Mouse (Mus musculus): ENCODE data around the gene Frmpd3.

Frmpd3 gene

DNA sequence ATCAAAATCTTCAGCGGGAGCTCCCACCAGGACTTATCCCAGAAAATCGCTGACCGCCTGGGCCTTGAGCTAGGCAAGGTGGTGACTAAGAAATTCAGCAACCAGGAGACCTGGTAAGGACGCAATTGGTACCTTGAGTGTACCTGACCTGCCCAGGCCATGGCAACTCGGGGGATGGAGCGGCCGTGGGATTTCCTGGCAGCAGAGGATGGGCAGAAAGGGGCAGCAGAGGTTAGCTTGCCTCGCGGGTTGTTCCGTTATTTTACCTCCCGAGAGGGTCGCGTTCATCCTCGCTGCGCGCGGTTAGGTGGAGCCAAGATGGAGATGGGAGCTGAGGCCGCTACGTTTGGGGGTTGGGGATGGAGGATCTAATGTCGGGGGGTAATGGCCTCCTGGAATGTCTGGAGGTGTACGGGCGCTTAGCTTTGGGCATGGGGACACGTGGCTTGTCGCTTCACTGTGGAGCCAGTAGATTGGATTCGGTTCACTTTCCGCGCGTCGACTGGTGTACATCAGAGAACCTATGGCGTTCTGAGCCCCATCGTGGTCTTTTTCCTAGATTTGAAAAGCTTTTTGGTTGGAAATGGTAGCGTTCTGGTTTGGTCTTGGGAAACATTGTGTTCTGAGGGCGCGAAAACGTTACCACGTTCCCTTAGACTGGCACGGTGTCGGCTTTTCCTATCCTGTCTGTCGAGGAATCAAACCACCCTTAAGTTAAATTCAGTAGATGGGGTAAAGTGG is 114.9 kb downstream of the Frmpd3 start:
- peak; percentile 41 to 44 for DNase-seq

DNA sequence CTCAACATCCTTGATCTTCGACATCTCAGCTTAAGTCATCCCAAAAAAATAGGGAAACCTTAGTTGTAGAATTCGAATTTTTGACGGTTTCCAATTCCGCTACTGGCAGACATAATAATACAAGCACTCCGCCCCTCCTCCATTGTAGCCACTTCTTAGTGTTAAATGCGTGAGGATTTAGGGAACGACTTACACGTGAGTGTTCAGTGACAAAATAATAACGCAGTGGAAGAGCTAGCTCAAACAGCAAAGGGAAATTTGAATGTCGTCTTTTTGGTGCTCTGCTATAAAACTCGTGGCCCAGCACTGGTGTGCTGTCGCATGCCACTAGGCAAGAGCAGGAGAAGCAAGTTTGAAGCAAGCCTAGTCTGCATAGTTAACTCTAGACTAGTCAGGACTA is 115.4 kb downstream of the Frmpd3 start:
- DNase-seq = no peak

DNA sequence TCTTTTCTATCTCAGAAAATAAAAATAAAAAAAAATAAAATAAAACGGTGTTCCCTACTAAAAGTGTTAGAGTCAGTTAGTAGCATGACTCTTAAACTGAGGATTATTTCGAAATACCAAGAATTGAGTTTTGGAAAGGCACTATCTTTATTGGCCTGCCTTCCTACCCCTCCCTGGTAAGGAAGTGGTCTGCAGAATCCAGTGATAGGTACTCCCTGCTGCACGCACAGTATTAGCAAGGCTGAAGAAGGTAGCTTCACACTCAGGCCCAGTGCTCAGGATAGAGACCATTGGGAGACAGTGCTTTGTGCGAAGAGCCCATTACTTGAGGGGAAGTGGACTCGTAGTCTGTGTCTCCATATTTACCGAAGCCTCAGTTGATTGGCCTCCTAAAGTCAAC is 136.2 kb downstream of the Frmpd3 start:
- DNase-seq = no peak

DNA sequence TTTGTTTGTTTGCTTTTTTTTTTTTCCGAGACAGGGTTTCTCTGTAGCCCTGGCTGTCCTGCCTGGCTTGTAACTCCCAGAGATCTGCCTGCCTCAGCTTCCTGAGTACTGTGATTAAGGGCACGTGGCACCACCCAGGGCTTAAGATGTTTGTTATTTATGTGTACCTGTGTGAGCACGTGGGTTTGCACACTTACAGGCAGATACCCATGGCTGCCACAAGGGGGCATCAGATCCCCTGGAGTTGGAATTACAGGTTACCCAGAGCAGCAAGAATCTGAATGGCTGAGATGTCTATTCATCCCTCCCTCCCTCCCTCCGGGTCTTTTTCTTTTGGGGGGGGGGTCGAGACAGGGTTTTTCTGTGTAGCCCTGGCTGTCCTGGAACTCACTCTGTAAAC is 137.1 kb downstream of the Frmpd3 start:
- DNase-seq = peak; percentile 36 to 55
